Mouse (Mus musculus) adrenal gland, postnatal 10 days (tissue): ENCODE results near the gene Gm21616. TPM values are rescaled to one million over a fixed set of nuclear protein-coding genes. Genes with fewer than 3 reads are reported as not detected.
"Not testable (repeated sequence)": the region's sequence is repeated elsewhere in the genome, so short reads cannot be mapped to it uniquely, and the experiment has no call there.

ENCODE experiments used
- DNase-seq: peaks from one replicate; pipeline ENCODE4 v3.0.0; 2021; ENCODE audit warnings: mixed read lengths
- long read RNA-seq, 2 experiments: library from polyadenylated mRNA; stranded (forward); transcript quantifications; one replicate each; pipeline ENCODE4 v2.0.0; 2021
- total RNA-seq, 2 experiments: library from RNA; stranded (reverse); gene quantifications; 2 replicates each; pipeline ENCODE4 v1.2.3; 2021

Gm21616 gene
- total RNA-seq = not detected
- long read RNA-seq, experiment 1 = 0 reads
- long read RNA-seq, experiment 2 = 0 reads

DNA sequence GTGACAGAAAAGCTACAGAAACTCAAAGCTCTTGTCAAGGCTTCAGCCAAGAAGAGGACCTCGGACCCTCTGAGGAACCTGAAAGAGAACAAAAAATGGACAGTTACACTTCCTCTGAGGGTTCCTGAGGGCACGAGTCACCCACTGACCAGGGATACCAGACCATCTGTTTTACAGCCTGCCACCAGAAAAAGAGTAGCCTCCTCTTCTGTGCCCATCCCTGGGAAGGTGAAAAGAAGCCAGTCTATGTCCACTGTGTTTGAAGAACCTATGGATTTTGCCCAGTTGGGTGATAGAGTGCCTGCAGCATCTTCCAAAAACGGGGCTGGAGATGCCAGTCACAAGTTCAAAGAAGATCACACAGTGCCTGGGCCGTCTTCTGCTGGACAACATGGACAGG lies at the start of gene Gm21616:
Gm21616 (plus strand) TSS at position 301 of the 400 bp plus-strand sequence.
- not testable (repeated sequence) for DNase-seq
